Mouse (Mus musculus): Measurements from ENCODE around the gene Myf6. TPM values are rescaled to one million over a fixed set of nuclear protein-coding genes. Genes with fewer than 3 reads are reported as not detected.

Myf6 gene
- polyA plus RNA-seq, 1 experiment from 2014 or later, result 0.11 TPM

Small RNA genes lying within 50 kb of the gene (microRNA-seq; reads per million reads assigned to microRNA genes)
- not detected for gene Gm44403

Other genes with a start within 250 kb of the Myf6 start
- gene Lin7a, start 223.1 kb downstream of the Myf6 start, polyA plus RNA-seq (2015; fragmentation: Nextera tagmentation; extraction: Ambion mirVana), result 5.5 and 5.9 TPM in 2 replicates
- gene Myf5, start 8.6 kb downstream of the Myf6 start, polyA plus RNA-seq (2015; fragmentation: Nextera tagmentation; extraction: Ambion mirVana), result 0.09 and 0.18 TPM in 2 replicates
- 0.26 and 0.29 TPM in 2 replicates for gene Ptprq, start 225.3 kb upstream of the Myf6 start, polyA plus RNA-seq (2015; fragmentation: Nextera tagmentation; extraction: Ambion mirVana)

All from lung, embryonic 15.5 days (tissue).